Mouse (Mus musculus) stomach, embryonic 16.5 days (tissue): ENCODE measurements at regions not wholly inside any gene's neighbourhood (a gene's known extent, or its start where the extent isn't known, plus 50 kb on each side); places are given as distances from the start of the nearest gene placed in this dataset.

ENCODE experiments used
- ATAC-seq: fragments of 200-750 bp; cut with Nextera tagmentation; 2 replicates; pipeline ENCODE4 v1.8.0; 2017; ENCODE audit warnings: moderate number of reproducible peaks, moderate TSS enrichment; ENCODE audit not compliant: insufficient read depth, low FRiP score
- H3K27ac ChIP-seq: fragments of 300-500 bp; sonication (generic); 2 replicates; pipeline ENCODE4 v1.5.1; 2014; ENCODE audit warnings: low read length
- H3K27me3 ChIP-seq: fragments of 300-500 bp; sonication (generic); 2 replicates; pipeline ENCODE4 v1.6.1; 2014; ENCODE audit warnings: low read length, control low read depth, mixed read lengths; ENCODE audit not compliant: control insufficient read depth, insufficient read depth
- H3K36me3 ChIP-seq: fragments of 300-500 bp; sonication (generic); 2 replicates; pipeline ENCODE4 v1.6.1; 2014; ENCODE audit warnings: low read length; ENCODE audit not compliant: control insufficient read depth, insufficient read depth
- H3K4me1 ChIP-seq: fragments of 300-500 bp; sonication (generic); 2 replicates; pipeline ENCODE4 v1.6.1; 2014; ENCODE audit warnings: low read length, control low read depth, mixed read lengths; ENCODE audit not compliant: control insufficient read depth, insufficient read depth
- H3K4me2 ChIP-seq: fragments of 300-500 bp; sonication (generic); 2 replicates; pipeline ENCODE4 v1.6.1; 2014; ENCODE audit warnings: low read depth, low read length, mixed read lengths
- H3K4me3 ChIP-seq: fragments of 300-500 bp; sonication (generic); replicated peaks from 2 replicates; pipeline ENCODE4 v1.5.1; 2014; ENCODE audit warnings: mild to moderate bottlenecking, low read length
- H3K9ac ChIP-seq: fragments of 300-500 bp; sonication (generic); 2 replicates; pipeline ENCODE4 v1.6.1; 2014; ENCODE audit warnings: low read length
- H3K9me3 ChIP-seq: fragments of 300-500 bp; sonication (generic); replicated peaks from 2 replicates; pipeline ENCODE4 v1.6.1; 2016; ENCODE audit warnings: low read length, control low read depth; ENCODE audit not compliant: control insufficient read depth
- WGBS: fragments of 180-500 bp; shearing (Covaris S2); extraction: QIAGEN DNeasy Blood & Tissue Kit; methylation state at CpG from one replicate; pipeline ENCODE4 v1.1.7; 2014; 5-methylcytosine and 5-hydroxymethylcytosine counted together

- H3K27ac ChIP-seq, result no peak overlapping the region
- 48% methylated on average over 2 of the region's 2 CpGs for WGBS
- H3K36me3 ChIP-seq, result no peaks in the 10 kb centered on the region
- no peak for ATAC-seq
- H3K4me3 ChIP-seq, result no peak overlapping the region
- H3K4me1 ChIP-seq, result peaks cover 4% of the 10 kb centered on the region; the same call in 1 of the 2 replicates
- no peaks in the 10 kb centered on the region for H3K9me3 ChIP-seq
- H3K27me3 ChIP-seq, result no peaks in the 10 kb centered on the region
- H3K9ac ChIP-seq, result peak overlapping the region; percentile 47
- H3K4me2 ChIP-seq, result no peak overlapping the region
Measured at GRCm38 (mm10) chr1:73787666-73788065, 336.6 kb downstream of the Tns1 start.

- no peaks in the 10 kb centered on the region for H3K9me3 ChIP-seq
- H3K36me3 ChIP-seq, result no peaks in the 10 kb centered on the region
- no peak overlapping the region for H3K4me3 ChIP-seq
- H3K27ac ChIP-seq, result no peak overlapping the region
- no peak overlapping the region for H3K4me2 ChIP-seq
- no peaks in the 10 kb centered on the region for H3K27me3 ChIP-seq
- 66% methylated on average over 7 of the region's 7 CpGs for WGBS
- peaks cover 4% of the 10 kb centered on the region; the same call in 1 of the 2 replicates for H3K4me1 ChIP-seq
- ATAC-seq, result no peak
- H3K9ac ChIP-seq, result no peak overlapping the region
Measured at GRCm38 (mm10) chr1:73787224-73787623, 337.0 kb downstream of the Tns1 start.

- no peaks in the 10 kb centered on the region for H3K36me3 ChIP-seq
- no peak overlapping the region for H3K4me2 ChIP-seq
- peaks cover 4% of the 10 kb centered on the region; the same call in 1 of the 2 replicates for H3K4me1 ChIP-seq
- no peak for ATAC-seq
- 71% methylated on average over 2 of the region's 2 CpGs for WGBS
- no peaks in the 10 kb centered on the region for H3K9me3 ChIP-seq
- no peak overlapping the region for H3K9ac ChIP-seq
- H3K27ac ChIP-seq, result no peak overlapping the region
- no peak overlapping the region for H3K4me3 ChIP-seq
- H3K27me3 ChIP-seq, result no peaks in the 10 kb centered on the region
Measured at GRCm38 (mm10) chr1:73783303-73783702, 340.9 kb downstream of the Tns1 start.

- Histone ChIP-seq H3K36me3 (no peaks in the 10 kb centered on the region), H3K9me3 (no peaks in the 10 kb centered on the region), H3K4me2 (no peak overlapping the region), H3K27me3 (no peaks in the 10 kb centered on the region), H3K4me1 (peaks cover 4% of the 10 kb centered on the region; the same call in 1 of the 2 replicates), H3K9ac (no peak overlapping the region), H3K27ac (no peak overlapping the region), H3K4me3 (no peak overlapping the region)
- no peak for ATAC-seq
- 69% methylated on average over 2 of the region's 2 CpGs for WGBS
Measured at GRCm38 (mm10) chr1:73782871-73783270, 341.4 kb downstream of the Tns1 start.

- Histone ChIP-seq H3K4me2 (no peak overlapping the region), H3K9ac (no peak overlapping the region), H3K27ac (0 out of 2 replicates have a peak overlapping the region, but pooled peaks have one; percentile 14), H3K9me3 (no peaks in the 10 kb centered on the region), H3K36me3 (no peaks in the 10 kb centered on the region), H3K4me3 (no peak overlapping the region), H3K4me1 (peaks cover 3% of the 10 kb centered on the region; the same call in 1 of the 2 replicates), H3K27me3 (no peaks in the 10 kb centered on the region)
- WGBS, result 20% methylated on average over 5 of the region's 5 CpGs
- ATAC-seq, result no peak
Measured at GRCm38 (mm10) chr1:73771773-73772172, 352.5 kb downstream of the Tns1 start.

GRCm38 (mm10) chr1:73770631-73771030 lies 353.6 kb downstream of the Tns1 start:
- Histone ChIP-seq H3K4me3 (no peak overlapping the region), H3K27ac (no peak overlapping the region), H3K4me1 (peaks cover 3% of the 10 kb centered on the region; the same call in 1 of the 2 replicates), H3K4me2 (no peak overlapping the region), H3K9ac (no peak overlapping the region), H3K9me3 (no peaks in the 10 kb centered on the region), H3K27me3 (no peaks in the 10 kb centered on the region), H3K36me3 (no peaks in the 10 kb centered on the region)
- no peak for ATAC-seq
- 78% methylated on average over 5 of the region's 5 CpGs for WGBS

GRCm38 (mm10) chr1:73764611-73765333 lies 359.5 kb downstream of the Tns1 start:
- no peaks in the 10 kb centered on the region for H3K36me3 ChIP-seq
- no peak overlapping the region for H3K4me3 ChIP-seq
- H3K4me2 ChIP-seq, result no peak overlapping the region
- no peak for ATAC-seq
- no peak overlapping the region for H3K27ac ChIP-seq
- no peak overlapping the region for H3K9ac ChIP-seq
- 52% methylated on average over 5 of the region's 5 CpGs for WGBS
- H3K4me1 ChIP-seq, result peaks cover 5% of the 10 kb centered on the region; the same call in 1 of the 2 replicates
- H3K9me3 ChIP-seq, result no peaks in the 10 kb centered on the region
- no peaks in the 10 kb centered on the region for H3K27me3 ChIP-seq

- ATAC-seq, result no peak; the same call in 1 of the 2 replicates
- WGBS, result 39% methylated on average over 11 of the region's 11 CpGs
- no peaks in the 10 kb centered on the region for H3K27me3 ChIP-seq
- no peak overlapping the region for H3K27ac ChIP-seq
- H3K4me2 ChIP-seq, result no peak overlapping the region
- no peaks in the 10 kb centered on the region for H3K9me3 ChIP-seq
- peaks cover 8% of the 10 kb centered on the region; the same call in 1 of the 2 replicates for H3K4me1 ChIP-seq
- no peak overlapping the region for H3K4me3 ChIP-seq
- H3K9ac ChIP-seq, result no peak overlapping the region
- no peaks in the 10 kb centered on the region for H3K36me3 ChIP-seq
Measured at GRCm38 (mm10) chr1:73758110-73759061, 365.9 kb downstream of the Tns1 start.

GRCm38 (mm10) chr1:73755791-73756190 lies 368.5 kb downstream of the Tns1 start:
- Histone ChIP-seq H3K4me2 (no peak overlapping the region), H3K9ac (no peak overlapping the region), H3K4me3 (no peak overlapping the region), H3K4me1 (peaks cover 8% of the 10 kb centered on the region; the same call in 1 of the 2 replicates), H3K36me3 (no peaks in the 10 kb centered on the region), H3K27me3 (no peaks in the 10 kb centered on the region), H3K9me3 (no peaks in the 10 kb centered on the region), H3K27ac (peak overlapping the region; percentile 30; the same call in 1 of the 2 replicates)
- no peak for ATAC-seq
- 71% methylated on average over 5 of the region's 5 CpGs for WGBS
